Mouse (Mus musculus) cortical plate, adult 2 months (tissue): ENCODE results near the gene Eif4g3.

Source experiments
- CTCF ChIP-seq: fragments of 200-500 bp; IDR thresholded peaks from 2 replicates; pipeline ENCODE4 v1.5.1; 2011; ENCODE audit warnings: mild to moderate bottlenecking, control low read depth, low read length; ENCODE audit not compliant: insufficient read depth; ENCODE audit errors: extremely low read depth
- POLR2A ChIP-seq: fragments of 200-500 bp; IDR thresholded peaks from 2 replicates; pipeline ENCODE4 v1.6.1; 2011; ENCODE audit warnings: mild to moderate bottlenecking, low read length, control low read depth; ENCODE audit not compliant: insufficient read depth; ENCODE audit errors: extremely low read depth

GRCm38 (mm10) chr4:138006951-138007613 is 14.3 kb downstream of the Eif4g3 start:
- no peak for TF ChIP-seq CTCF
- no peak for TF ChIP-seq POLR2A
